Mouse (Mus musculus) neural tube, embryonic 12.5 days (tissue): ENCODE results near the gene Fn3k. TPM values are rescaled to one million over a fixed set of nuclear protein-coding genes. Genes with fewer than 3 reads are reported as not detected.
A peak's percentile ranks its signal among the peaks of the same experiment; 100 is the strongest.

ENCODE experiments used
- ATAC-seq: fragments of 200-750 bp; cut with Nextera tagmentation; 2 replicates; pipeline ENCODE4 v1.8.0; 2017; ENCODE audit warnings: low read depth, mild to moderate bottlenecking, moderate TSS enrichment, moderate library complexity; ENCODE audit not compliant: low FRiP score
- H3K27ac ChIP-seq: fragments of 300-500 bp; sonication (generic); 2 replicates; pipeline ENCODE4 v1.5.1; 2016
- H3K27me3 ChIP-seq: fragments of 300-500 bp; sonication (generic); replicated peaks from 2 replicates; pipeline ENCODE4 v1.6.1; 2016; ENCODE audit warnings: mild to moderate bottlenecking
- H3K36me3 ChIP-seq: fragments of 300-500 bp; sonication (generic); 2 replicates; pipeline ENCODE4 v1.6.1; 2016; ENCODE audit warnings: mild to moderate bottlenecking
- H3K4me1 ChIP-seq: fragments of 300-500 bp; sonication (generic); 2 replicates; pipeline ENCODE4 v1.6.1; 2016
- H3K4me2 ChIP-seq: fragments of 300-500 bp; sonication (generic); replicated peaks from 2 replicates; pipeline ENCODE4 v1.6.1; 2016; ENCODE audit warnings: mild to moderate bottlenecking
- H3K4me3 ChIP-seq: fragments of 300-500 bp; sonication (generic); 2 replicates; pipeline ENCODE4 v1.5.1; 2016
- H3K9ac ChIP-seq: fragments of 300-500 bp; sonication (generic); 2 replicates; pipeline ENCODE4 v1.6.1; 2016; ENCODE audit warnings: mild to moderate bottlenecking
- H3K9me3 ChIP-seq: fragments of 300-500 bp; sonication (generic); 2 replicates; pipeline ENCODE4 v1.6.1; 2016; ENCODE audit warnings: mild to moderate bottlenecking
- WGBS: fragments of 180-500 bp; shearing (Covaris S2); methylation state at CpG from one replicate; pipeline ENCODE4 v1.1.7; 2016; 5-methylcytosine and 5-hydroxymethylcytosine counted together
- polyA plus RNA-seq: library from polyadenylated mRNA; unstranded; fragments of >200 nt; fragmentation: Nextera tagmentation; extraction: Ambion mirVana; gene quantifications from 2 replicates; pipeline ENCODE4 v1.2.1, GENCODE M21; 2016

The Fn3k gene
- polyA plus RNA-seq, 1 experiment from 2014 or later, result 2.3 TPM

- H3K27me3 ChIP-seq, result no peaks in the 10 kb centered on the region
- H3K36me3 ChIP-seq, result no peaks in the 10 kb centered on the region
- H3K27ac ChIP-seq, result peak within 1 kb of the TSS; percentile 10; the same call in 1 of the 2 replicates
- peak within 1 kb of the TSS; percentile 73 for H3K4me3 ChIP-seq
- peak within 1 kb of the TSS; percentile 64 for H3K9ac ChIP-seq
- H3K9me3 ChIP-seq, result no peaks in the 10 kb centered on the region
- WGBS, result 2% methylated on average over 28 of the region's 28 CpGs
- ATAC-seq, result peak; percentile 100
- peaks cover 10% of the 10 kb centered on the region; the same call in 1 of the 2 replicates for H3K4me1 ChIP-seq
- peak within 1 kb of the TSS; percentile 80 for H3K4me2 ChIP-seq
Observed at GRCm38 (mm10) chr11:121420830-121421552, 13.7 kb upstream of the Fn3k start, which contains the start of gene Fn3krp. Gene Fn3krp, plus strand, starts transcription at chr11:121421401.

- H3K4me3 ChIP-seq, result peak overlapping the region; percentile 73
- no peaks in the 10 kb centered on the region for H3K27me3 ChIP-seq
- peaks cover 10% of the 10 kb centered on the region; the same call in 1 of the 2 replicates for H3K4me1 ChIP-seq
- H3K9me3 ChIP-seq, result no peaks in the 10 kb centered on the region
- under 1% methylated on average over 28 of the region's 28 CpGs for WGBS
- ATAC-seq, result peak; percentile 65
- H3K4me2 ChIP-seq, result peak overlapping the region; percentile 80
- no peaks in the 10 kb centered on the region for H3K36me3 ChIP-seq
- peak overlapping the region; percentile 64 for H3K9ac ChIP-seq
- H3K27ac ChIP-seq, result no peak overlapping the region
Observed at GRCm38 (mm10) chr11:121421553-121422173, 13.1 kb upstream of the Fn3k start.

- no peak overlapping the region for H3K9ac ChIP-seq
- peaks cover 20% of the 10 kb centered on the region for H3K36me3 ChIP-seq
- H3K4me2 ChIP-seq, result no peak overlapping the region
- no peak overlapping the region for H3K27ac ChIP-seq
- no peaks in the 10 kb centered on the region for H3K27me3 ChIP-seq
- WGBS, result 87% methylated on average over 4 of the region's 4 CpGs
- ATAC-seq, result no peak
- H3K9me3 ChIP-seq, result no peaks in the 10 kb centered on the region
- H3K4me3 ChIP-seq, result no peak overlapping the region
- peaks cover 14% of the 10 kb centered on the region for H3K4me1 ChIP-seq
Observed at GRCm38 (mm10) chr11:121433397-121433796, 1.3 kb upstream of the Fn3k start.

- Histone ChIP-seq H3K4me1 (peaks cover 14% of the 10 kb centered on the region), H3K9me3 (no peaks in the 10 kb centered on the region), H3K4me2 (no peak overlapping the region), H3K27ac (no peak overlapping the region), H3K36me3 (no peaks in the 10 kb centered on the region), H3K9ac (no peak overlapping the region), H3K4me3 (no peak overlapping the region), H3K27me3 (no peaks in the 10 kb centered on the region)
- ATAC-seq, result no peak
- WGBS, result 82% methylated on average over 5 of the region's 5 CpGs
Observed at GRCm38 (mm10) chr11:121437236-121437635, 2.5 kb downstream of the Fn3k start.

GRCm38 (mm10) chr11:121439686-121440292, 5.1 kb downstream of the Fn3k start:
- H3K4me1 ChIP-seq, result peaks cover 5% of the 10 kb centered on the region
- H3K36me3 ChIP-seq, result no peaks in the 10 kb centered on the region
- no peak for ATAC-seq
- H3K4me2 ChIP-seq, result no peak overlapping the region
- H3K9me3 ChIP-seq, result no peaks in the 10 kb centered on the region
- no peak overlapping the region for H3K27ac ChIP-seq
- H3K4me3 ChIP-seq, result no peak overlapping the region
- no peak overlapping the region for H3K9ac ChIP-seq
- WGBS, result 75% methylated on average over 5 of the region's 5 CpGs
- no peaks in the 10 kb centered on the region for H3K27me3 ChIP-seq

- WGBS, result 86% methylated on average over 4 of the region's 4 CpGs
- no peaks in the 10 kb centered on the region for H3K27me3 ChIP-seq
- no peaks in the 10 kb centered on the region for H3K4me1 ChIP-seq
- H3K27ac ChIP-seq, result no peak overlapping the region
- H3K4me3 ChIP-seq, result no peak overlapping the region
- H3K9me3 ChIP-seq, result no peaks in the 10 kb centered on the region
- H3K4me2 ChIP-seq, result no peak overlapping the region
- H3K36me3 ChIP-seq, result no peaks in the 10 kb centered on the region
- H3K9ac ChIP-seq, result no peak overlapping the region
- no peak for ATAC-seq
Observed at GRCm38 (mm10) chr11:121441653-121442052, 6.9 kb downstream of the Fn3k start.

GRCm38 (mm10) chr11:121442076-121442475, 7.4 kb downstream of the Fn3k start:
- Histone ChIP-seq H3K27me3 (no peaks in the 10 kb centered on the region), H3K9ac (no peak overlapping the region), H3K27ac (no peak overlapping the region), H3K9me3 (no peaks in the 10 kb centered on the region), H3K4me1 (no peaks in the 10 kb centered on the region), H3K4me3 (no peak overlapping the region), H3K4me2 (no peak overlapping the region), H3K36me3 (no peaks in the 10 kb centered on the region)
- 78% methylated on average over 2 of the region's 2 CpGs for WGBS
- ATAC-seq, result no peak

- no peaks in the 10 kb centered on the region for H3K27me3 ChIP-seq
- H3K4me2 ChIP-seq, result peak overlapping the region; percentile 80
- ATAC-seq, result peak; percentile 19
- H3K9ac ChIP-seq, result peak overlapping the region; percentile 72; the same call in 1 of the 2 replicates
- H3K27ac ChIP-seq, result no peak overlapping the region
- H3K4me3 ChIP-seq, result peak overlapping the region; percentile 77
- WGBS, result 18% methylated on average over 9 of the region's 9 CpGs
- no peaks in the 10 kb centered on the region for H3K36me3 ChIP-seq
- no peaks in the 10 kb centered on the region for H3K9me3 ChIP-seq
- H3K4me1 ChIP-seq, result peaks cover 13% of the 10 kb centered on the region
Observed at GRCm38 (mm10) chr11:121451216-121451726, 16.6 kb downstream of the Fn3k start.

- Histone ChIP-seq H3K27ac (peak within 1 kb of the TSS; percentile 27; the same call in 1 of the 2 replicates), H3K9me3 (no peaks in the 10 kb centered on the region), H3K36me3 (no peaks in the 10 kb centered on the region), H3K4me2 (peak within 1 kb of the TSS; percentile 80), H3K27me3 (no peaks in the 10 kb centered on the region), H3K4me1 (peaks cover 13% of the 10 kb centered on the region), H3K4me3 (peak within 1 kb of the TSS; percentile 77), H3K9ac (peak within 1 kb of the TSS; percentile 72)
- WGBS, result 1% methylated on average over 58 of the region's 58 CpGs
- peak; percentile 95 for ATAC-seq
Observed at GRCm38 (mm10) chr11:121451753-121452635, 17.3 kb downstream of the Fn3k start, which contains the start of gene Tbcd. Gene Tbcd, plus strand, starts transcription at chr11:121451949.

GRCm38 (mm10) chr11:121457874-121458273, 23.2 kb downstream of the Fn3k start:
- 94% methylated on average over 3 of the region's 3 CpGs for WGBS
- no peak overlapping the region for H3K4me2 ChIP-seq

GRCm38 (mm10) chr11:121467408-121467807, 32.7 kb downstream of the Fn3k start:
- no peak overlapping the region for H3K27ac ChIP-seq
- H3K4me1 ChIP-seq, result no peaks in the 10 kb centered on the region
- H3K27me3 ChIP-seq, result no peaks in the 10 kb centered on the region
- H3K36me3 ChIP-seq, result peaks cover 41% of the 10 kb centered on the region
- H3K4me3 ChIP-seq, result no peak overlapping the region
- no peak overlapping the region for H3K4me2 ChIP-seq
- 92% methylated on average over 6 of the region's 6 CpGs for WGBS
- no peak overlapping the region for H3K9ac ChIP-seq
- no peaks in the 10 kb centered on the region for H3K9me3 ChIP-seq
- ATAC-seq, result no peak

More at GRCm38 (mm10) chr11:121457874-121458273, 23.2 kb downstream of the Fn3k start:
- Histone ChIP-seq H3K27me3 (no peaks in the 10 kb centered on the region), H3K27ac (no peak overlapping the region), H3K9ac (no peak overlapping the region), H3K36me3 (peaks cover 51% of the 10 kb centered on the region), H3K4me1 (peaks cover 4% of the 10 kb centered on the region; the same call in 1 of the 2 replicates), H3K9me3 (0 out of 2 replicates have a peak, but pooled peaks cover 5% of the 10 kb centered on the region), H3K4me3 (no peak overlapping the region)
- ATAC-seq, result no peak
